Comparison of ENCODE assay signal across 27 mouse cellular contexts in genomic region chr9:100465380-100465779, GRCm38 (mm10).
"Had no signal": no experiment of that assay in that cellular context is flagged by ENCODE, and none has a peak within 500 bp of the region (broad histone marks: within the 10 kb centered on the region; RNA-seq: fewer than 3 reads in every experiment).

No protein-coding gene starts in this region.

- H3K4me3 ChIP-seq: heart, adult 2 months; heart, embryonic 12.5 days; hindbrain, embryonic 10.5 days; hindbrain, embryonic 12.5 days; intestine, embryonic 15.5 days; layer of hippocampus, adult 2 months; left cerebral cortex, adult 2 months; limb, embryonic 10.5 days; limb, embryonic 12.5 days; liver, embryonic 13.5 days; liver, embryonic 15.5 days had no signal

- ATAC-seq: hindbrain, embryonic 16.5 days; inflammation-experienced regulatory T-cells, adult 6 months; intestine, embryonic 15.5 days; intestine, postnatal 0 days; liver, postnatal 0 days had no signal

- H3K36me3 ChIP-seq: intestine, embryonic 15.5 days; liver, embryonic 13.5 days; liver, embryonic 15.5 days had no signal

- H3K27ac ChIP-seq: hindbrain, embryonic 10.5 days; hindbrain, embryonic 12.5 days; hindbrain, embryonic 14.5 days; intestine, embryonic 15.5 days; left cerebral cortex, adult 2 months; limb, embryonic 10.5 days; limb, embryonic 12.5 days; liver, embryonic 13.5 days; liver, embryonic 15.5 days had no signal

- DNase-seq: gastrocnemius, postnatal 10 days; gastrocnemius, postnatal 25 days; heart, adult 2 months; heart, postnatal 10 days; heart, postnatal 4 days; kidney, adult 18-20 months; kidney, adult 8-10 months; kidney, postnatal 10 days; kidney, postnatal 25 days; kidney, postnatal 4 days; liver; liver, embryonic 13.5 days; liver, postnatal 0 days had no signal

- H3K9ac ChIP-seq: heart, embryonic 12.5 days; hindbrain, embryonic 12.5 days; hindbrain, embryonic 14.5 days; intestine, embryonic 15.5 days; limb, embryonic 12.5 days; liver, embryonic 13.5 days; liver, embryonic 15.5 days; liver, postnatal 0 days had no signal

- H3K9me3 ChIP-seq: heart, embryonic 12.5 days; hindbrain, embryonic 10.5 days; hindbrain, embryonic 12.5 days; intestine, embryonic 15.5 days; limb, embryonic 10.5 days; limb, embryonic 12.5 days; liver, embryonic 13.5 days; liver, embryonic 15.5 days had no signal

- H3K4me1 ChIP-seq: heart, embryonic 12.5 days; hindbrain, embryonic 10.5 days; intestine, embryonic 15.5 days; limb, embryonic 10.5 days; limb, embryonic 12.5 days; liver, embryonic 13.5 days; liver, embryonic 15.5 days had no signal

- H3K27me3 ChIP-seq: heart, embryonic 12.5 days; hindbrain, embryonic 12.5 days; intestine, embryonic 15.5 days; limb, embryonic 12.5 days; liver, embryonic 13.5 days; liver, embryonic 15.5 days had no signal

- H3K4me2 ChIP-seq: heart, embryonic 12.5 days; hindbrain, embryonic 12.5 days; hindbrain, embryonic 14.5 days; intestine, embryonic 15.5 days; limb, embryonic 12.5 days; liver, embryonic 11.5 days; liver, embryonic 13.5 days; liver, embryonic 15.5 days had no signal
